Mouse (Mus musculus) bone marrow macrophage, adult 2 months (primary cell): ENCODE results near the gene Cfap36.

Source experiments
- CTCF ChIP-seq: IDR thresholded peaks from 2 replicates; pipeline ENCODE4 v1.5.1; 2012; ENCODE audit warnings: low read depth, mild to moderate bottlenecking, low read length, moderate library complexity
- POLR2A ChIP-seq: IDR thresholded peaks from 2 replicates; pipeline ENCODE4 v1.6.1; 2012; ENCODE audit warnings: mild to moderate bottlenecking, low read depth, low read length, borderline replicate concordance

DNA sequence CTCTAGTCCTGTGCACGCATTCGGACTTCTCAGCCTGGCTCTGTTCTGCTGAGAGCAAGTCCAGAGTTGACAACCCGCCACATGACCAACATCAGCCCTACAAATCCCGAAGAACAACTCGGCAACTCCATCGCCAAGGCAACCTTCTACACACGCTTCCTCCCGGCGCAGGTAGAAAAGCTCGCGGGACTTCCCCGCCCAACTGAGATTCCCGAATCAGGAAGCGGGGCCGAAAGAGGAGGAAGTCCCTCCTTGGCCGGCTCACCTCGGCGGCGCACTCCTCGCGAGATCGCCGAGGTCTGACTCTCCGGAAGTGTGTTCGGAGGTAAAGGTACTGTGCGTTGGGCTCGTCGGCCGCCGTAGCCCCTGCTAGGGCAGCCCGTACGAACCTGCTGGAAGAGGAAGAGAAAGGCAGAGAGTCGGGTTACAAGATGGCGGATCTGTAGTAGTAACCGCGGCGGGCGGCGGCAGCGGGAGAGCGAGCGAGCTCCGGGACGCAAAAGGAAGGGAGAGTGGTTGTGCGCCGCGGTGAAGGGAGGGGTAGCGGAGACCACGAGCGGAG lies 74.6 kb downstream of the Cfap36 start, which contains the start of gene Ppp4r3b:
- TF ChIP-seq CTCF (no peak), POLR2A (no peak)
